Mouse (Mus musculus): ENCODE results near the gene Ass1.
"Not testable (repeated sequence)": the region's sequence is repeated elsewhere in the genome, so short reads cannot be mapped to it uniquely, and the experiment has no call there.

Ass1 gene

DNA sequence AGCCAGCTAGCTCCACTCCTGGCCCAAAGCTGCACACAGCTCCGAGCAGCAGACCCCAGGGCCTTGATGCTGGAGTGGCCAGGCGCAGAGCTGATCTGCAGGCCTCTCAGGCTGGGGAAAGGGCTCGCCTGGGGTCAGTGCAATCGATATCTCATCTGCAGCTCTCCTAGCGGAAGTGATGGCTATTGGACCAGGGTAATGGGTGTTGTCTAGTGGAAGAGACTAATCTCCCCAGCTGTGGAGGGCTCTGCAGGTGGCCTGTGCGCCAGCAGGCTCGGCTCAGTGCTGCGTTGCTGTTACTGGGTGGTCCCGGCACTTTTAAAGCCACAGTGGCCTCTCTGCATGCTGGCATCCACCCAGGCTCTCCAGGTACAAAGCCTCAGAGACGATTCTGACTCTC is 55.8 kb downstream of the Ass1 start:
- no peak for DNase-seq (ENCODE audit: low read depth, low spot score)

DNA sequence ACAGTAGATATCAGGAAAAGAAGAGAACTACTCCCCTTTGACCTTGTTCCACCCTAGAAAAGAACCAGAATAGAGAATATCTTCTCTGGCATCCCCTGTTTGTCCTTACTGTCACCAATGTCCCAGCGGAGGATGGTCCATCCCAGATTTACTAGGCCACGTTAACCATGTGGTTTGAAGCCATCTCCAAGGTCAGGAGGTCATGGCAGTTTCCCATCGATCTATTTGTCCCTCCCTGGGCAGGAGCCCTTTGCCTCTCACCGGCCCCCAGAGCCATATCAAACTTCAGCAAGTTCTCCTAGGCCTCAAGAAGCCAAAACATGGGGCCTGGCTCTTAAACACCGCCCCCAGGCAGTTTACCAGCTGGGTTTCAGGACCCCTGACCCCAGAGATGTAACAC is 60.2 kb downstream of the Ass1 start:
- no peak for DNase-seq (ENCODE audit: low read depth, low spot score)

DNA sequence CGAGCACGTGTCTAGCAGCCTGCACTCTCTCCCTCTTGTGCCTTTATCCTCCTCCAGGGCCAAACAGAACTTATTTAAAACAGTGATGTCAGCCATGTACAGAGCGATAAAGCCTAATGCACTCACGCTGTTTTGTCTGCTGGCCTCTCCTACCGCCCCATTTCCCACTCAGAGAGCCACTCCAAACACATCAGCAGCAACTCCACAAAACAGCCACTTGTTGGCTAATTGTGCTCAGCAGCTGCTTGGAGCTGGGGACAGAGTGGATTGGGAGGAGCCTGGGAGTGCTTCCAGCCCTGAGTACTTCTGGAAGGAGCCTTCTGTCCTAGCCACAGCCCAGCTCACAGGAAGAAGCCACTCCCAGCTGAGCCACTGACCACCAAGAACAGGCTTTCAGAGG is 67.0 kb downstream of the Ass1 start:
- no peak for DNase-seq (ENCODE audit: low read depth, low spot score)

DNA sequence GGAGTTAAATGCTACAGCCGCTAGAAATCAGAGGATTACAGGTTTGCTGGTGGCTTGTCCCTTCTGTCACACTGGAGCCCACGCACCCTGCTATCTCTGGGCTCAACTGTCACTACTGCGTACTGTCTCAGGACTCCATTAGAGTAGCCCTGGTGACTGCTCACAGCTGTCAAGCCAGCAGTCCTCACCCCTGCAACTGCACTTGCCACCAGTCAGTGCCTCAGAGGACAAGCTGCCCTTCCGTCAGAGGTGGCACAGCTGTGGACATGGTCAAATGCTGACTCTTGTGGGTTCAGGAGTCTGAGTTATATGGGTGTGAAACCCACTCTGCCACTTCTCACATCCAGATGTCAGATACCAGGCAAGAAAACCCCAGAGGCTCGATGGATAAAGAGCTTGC is 68.7 kb downstream of the Ass1 start:
- no peak for DNase-seq (ENCODE audit: low read depth, low spot score)

DNA sequence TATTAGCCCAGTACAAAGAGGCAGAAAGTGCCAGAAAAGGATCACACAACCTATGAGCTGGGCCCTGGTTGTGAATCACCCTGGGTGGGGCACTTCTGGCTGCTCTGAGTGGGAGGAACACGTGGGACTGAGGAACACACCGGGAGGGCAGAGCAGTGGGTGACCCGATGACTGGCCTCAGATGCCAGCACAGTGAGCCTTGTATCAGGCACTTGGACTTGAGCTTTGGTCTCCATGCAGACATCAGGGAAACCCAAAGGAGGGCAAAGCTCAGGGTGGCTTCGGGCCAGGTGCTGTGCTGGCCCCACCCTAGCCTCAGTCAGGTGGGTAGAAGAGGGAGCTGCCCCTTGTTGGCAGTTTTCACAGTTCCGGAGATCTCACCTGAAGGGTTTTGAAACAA is 71.6 kb downstream of the Ass1 start:
- no peak for DNase-seq (ENCODE audit: low read depth, low spot score)

DNA sequence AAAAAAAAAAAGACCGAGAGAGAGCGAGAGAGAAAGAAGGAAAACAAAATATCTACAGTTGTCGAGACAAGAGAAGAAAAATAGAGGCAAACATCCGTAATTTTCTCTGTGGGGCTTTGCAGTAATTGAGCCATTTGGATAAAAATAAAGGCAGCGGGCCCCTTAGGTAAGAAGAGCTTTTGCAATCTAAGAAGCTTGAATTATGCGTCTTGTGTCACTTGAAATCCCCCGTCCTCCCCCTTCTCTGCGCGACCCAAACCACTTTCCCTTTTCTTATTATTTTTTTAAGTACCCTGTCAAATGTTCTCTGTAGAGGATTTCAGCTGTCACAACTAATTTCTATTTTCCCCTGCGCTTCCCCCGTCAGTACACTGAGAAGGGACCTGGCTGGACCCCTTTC is 77.7 kb downstream of the Ass1 start:
- DNase-seq (ENCODE audit: low read depth, low spot score): no peak

DNA sequence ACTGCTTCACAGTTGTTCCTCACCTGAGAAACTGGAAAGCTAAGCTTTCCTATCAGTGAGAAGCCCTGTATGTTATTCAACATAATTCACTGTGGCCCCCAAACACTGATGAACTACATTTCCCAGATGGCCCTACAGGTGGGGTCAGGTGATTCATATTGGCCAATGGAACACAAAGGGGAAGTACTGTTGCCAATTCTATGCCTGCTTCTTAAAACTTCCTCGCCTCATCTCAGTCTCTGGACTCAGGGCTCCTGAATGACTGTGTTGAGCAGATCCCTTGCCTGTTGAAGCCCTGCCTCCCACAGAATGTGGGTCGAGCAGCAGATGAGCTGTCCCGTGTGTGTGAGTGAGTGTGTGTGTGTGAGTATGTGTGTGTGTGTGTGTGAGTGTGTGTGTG is 80.5 kb downstream of the Ass1 start:
- peak; percentile 56 for DNase-seq (ENCODE audit: low read depth, low spot score)

DNA sequence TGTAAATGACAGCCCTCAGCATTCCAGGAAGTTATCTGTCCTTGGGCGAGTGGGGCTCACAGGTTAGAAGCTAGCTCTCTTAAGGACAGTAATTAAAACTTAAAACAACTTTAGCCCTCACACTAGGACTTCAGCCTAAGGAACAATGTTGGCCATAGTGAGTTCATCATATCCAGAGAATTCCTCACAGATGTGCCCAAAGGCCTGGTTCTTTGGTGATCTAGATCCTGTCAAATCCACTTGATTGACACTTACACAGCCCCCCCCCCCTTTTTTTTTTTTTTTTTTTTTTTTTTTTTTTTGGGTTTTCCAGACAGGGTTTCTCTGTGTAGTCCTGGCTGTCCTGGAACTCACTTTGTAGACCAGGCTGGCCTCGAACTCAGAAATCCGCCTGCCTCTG is 81.3 kb downstream of the Ass1 start:
- DNase-seq (ENCODE audit: low read depth, low spot score): not testable (repeated sequence)

DNA sequence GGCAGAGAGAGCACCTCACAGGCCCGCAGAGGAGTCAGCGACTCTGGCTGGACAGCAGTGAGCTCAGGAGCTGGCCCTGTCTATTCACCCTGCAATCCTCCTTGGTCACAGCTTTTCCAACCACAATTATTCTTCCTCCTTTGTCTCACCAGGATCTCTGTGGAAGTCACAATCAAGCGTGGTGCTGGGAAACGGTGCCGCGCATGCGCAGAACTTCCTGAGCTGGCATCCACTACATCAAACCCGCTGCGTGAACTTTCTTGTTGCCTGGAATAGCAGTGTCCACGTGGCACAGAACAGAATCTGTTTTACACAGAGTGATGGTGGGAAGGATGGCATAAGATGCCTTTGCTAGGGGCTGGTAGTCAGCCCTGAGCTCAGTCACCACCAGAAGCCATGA is 82.0 kb downstream of the Ass1 start:
- peak; percentile 47 for DNase-seq (ENCODE audit: low read depth, low spot score)

DNA sequence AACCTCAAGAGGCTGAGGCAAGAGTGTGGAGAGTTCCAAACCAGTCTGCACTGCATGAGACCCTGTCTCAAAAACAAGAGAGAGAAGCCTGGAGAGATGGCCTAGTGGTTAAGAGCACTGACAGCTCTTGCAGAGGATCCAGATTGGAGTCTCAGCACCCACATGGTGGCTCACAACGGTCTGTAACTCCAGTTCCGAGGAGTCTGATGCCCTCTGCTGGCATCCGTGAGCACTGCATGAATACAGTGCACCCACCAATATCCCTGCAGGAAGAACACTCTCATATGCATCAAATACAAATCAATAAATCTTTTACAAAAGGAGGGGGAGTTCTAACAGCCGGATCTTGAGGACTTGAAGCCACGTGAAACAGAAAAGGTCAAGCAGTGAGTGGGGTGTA is 84.6 kb downstream of the Ass1 start:
- DNase-seq (ENCODE audit: low read depth, low spot score): peak; percentile 63

All from ES-CJ7 (cell line).